Comparison of ENCODE assay signal across 13 mouse cellular contexts in the genomic region with DNA sequence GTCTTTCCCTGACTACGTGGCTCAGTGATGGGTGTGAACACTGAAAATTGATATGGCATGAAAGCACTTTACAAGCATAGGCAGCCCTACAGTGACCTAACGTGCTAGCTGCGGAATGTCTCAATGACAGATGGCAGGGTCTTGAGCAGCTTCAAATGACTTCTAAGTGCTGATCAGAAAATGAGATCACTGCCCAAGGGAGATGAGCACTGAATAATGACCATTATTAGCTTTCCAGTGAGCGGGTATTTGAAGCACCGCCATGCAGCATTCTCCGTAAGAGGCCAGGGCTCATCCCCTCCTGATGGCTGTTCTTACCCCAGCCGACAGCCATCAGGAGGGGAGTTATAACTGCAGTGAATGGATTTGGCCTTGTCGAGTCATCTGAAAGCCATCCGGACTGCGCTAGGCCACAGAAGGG.
DNase-seq lines count a peak whose midpoint lies in the region; ATAC-seq and TF ChIP-seq lines count a peak whose summit lies in the region.
"Had no signal": no experiment of that assay in that cellular context is flagged by ENCODE, and none has a peak within 500 bp of the region (broad histone marks: within the 10 kb centered on the region; RNA-seq: fewer than 3 reads in every experiment).

No protein-coding gene starts in this region.

- no peaks in the 10 kb centered on the region for H3K27me3 ChIP-seq in kidney, postnatal 0 days (ENCODE audit: insufficient read depth, low read length)
- H3K27me3 ChIP-seq in hindbrain, embryonic 11.5 days (ENCODE audit: control insufficient read depth, insufficient read depth, low read length): no peaks in the 10 kb centered on the region
- no peaks in the 10 kb centered on the region for H3K27me3 ChIP-seq in midbrain, embryonic 14.5 days (ENCODE audit: control insufficient read depth, insufficient read depth, low read length)
- H3K27me3 ChIP-seq: CH12.LX; kidney, embryonic 15.5 days had no signal

- 53% methylated on average over 10 of the region's 10 CpGs for WGBS in kidney, postnatal 0 days
- WGBS in hindbrain, embryonic 11.5 days: 52% methylated on average over 10 of the region's 10 CpGs
- 37% methylated on average over 10 of the region's 10 CpGs for WGBS in midbrain, embryonic 14.5 days

- no peak overlapping the region for H3K9ac ChIP-seq in kidney, postnatal 0 days (ENCODE audit: low read depth, low read length)
- H3K9ac ChIP-seq in hindbrain, embryonic 11.5 days (ENCODE audit: low read depth, low read length): no peak overlapping the region
- no peak overlapping the region for H3K9ac ChIP-seq in midbrain, embryonic 14.5 days (replicated peaks; ENCODE audit: low read length)
- H3K9ac ChIP-seq: kidney, embryonic 15.5 days; liver, embryonic 14.5 days had no signal

- intact Hi-C loops in gastrocnemius, adult 2 months (cut with DNase I): no loop called here

- no peak overlapping the region for H3K4me3 ChIP-seq in kidney, postnatal 0 days (replicated peaks; ENCODE audit: low read depth, low read length)
- no peak overlapping the region for H3K4me3 ChIP-seq in hindbrain, embryonic 11.5 days (ENCODE audit: low read depth, low read length)
- no peak overlapping the region for H3K4me3 ChIP-seq in midbrain, embryonic 14.5 days (replicated peaks; ENCODE audit: low read depth, low read length)
- no peak overlapping the region for H3K4me3 ChIP-seq in gastrocnemius, adult 2 months
- H3K4me3 ChIP-seq: kidney, embryonic 15.5 days had no signal

- no peak overlapping the region for H3K4me2 ChIP-seq in kidney, postnatal 0 days (ENCODE audit: low read length)
- H3K4me2 ChIP-seq in hindbrain, embryonic 11.5 days (replicated peaks; ENCODE audit: low read depth, low read length): no peak overlapping the region
- no peak overlapping the region for H3K4me2 ChIP-seq in midbrain, embryonic 14.5 days (ENCODE audit: low read length)
- H3K4me2 ChIP-seq: kidney, embryonic 15.5 days had no signal

- peak; percentile 12 for DNase-seq in kidney, postnatal 0 days (ENCODE audit: low spot score)
- no peak for DNase-seq in kidney, postnatal 10 days
- DNase-seq in hindbrain, embryonic 11.5 days (ENCODE audit: low spot score): peak; percentile 36
- DNase-seq in midbrain, embryonic 14.5 days: peak; percentile 29
- DNase-seq in gastrocnemius, adult 2 months: no peak
- no peak for DNase-seq in right cerebral cortex, postnatal 10 days (ENCODE audit: low spot score in 2 of 2)
- DNase-seq: cerebellum, postnatal 36 days; heart, adult 18-20 months; heart, postnatal 36 days had no signal

- no peaks in the 10 kb centered on the region for H3K9me3 ChIP-seq in kidney, postnatal 0 days (replicated peaks; ENCODE audit: low read length)
- no peaks in the 10 kb centered on the region for H3K9me3 ChIP-seq in hindbrain, embryonic 11.5 days (ENCODE audit: control insufficient read depth, low read length)
- H3K9me3 ChIP-seq in midbrain, embryonic 14.5 days (ENCODE audit: control insufficient read depth, low read length): no peaks in the 10 kb centered on the region
- H3K9me3 ChIP-seq: kidney, embryonic 15.5 days had no signal

- H3K36me3 ChIP-seq in kidney, postnatal 0 days (ENCODE audit: insufficient read depth, low read length): no peaks in the 10 kb centered on the region
- H3K36me3 ChIP-seq in hindbrain, embryonic 11.5 days (ENCODE audit: control insufficient read depth, insufficient read depth, low read length): no peaks in the 10 kb centered on the region
- H3K36me3 ChIP-seq in midbrain, embryonic 14.5 days (ENCODE audit: control insufficient read depth, insufficient read depth, low read length): no peaks in the 10 kb centered on the region; the same call in 1 of the 2 replicates
- H3K36me3 ChIP-seq: kidney, embryonic 15.5 days had no signal

- H3K4me1 ChIP-seq in kidney, postnatal 0 days (replicated peaks; ENCODE audit: insufficient read depth, low read length): no peaks in the 10 kb centered on the region
- H3K4me1 ChIP-seq in hindbrain, embryonic 11.5 days (replicated peaks; ENCODE audit: control insufficient read depth, insufficient read depth, low read length): no peaks in the 10 kb centered on the region
- 0 out of 2 replicates have a peak, but pooled peaks cover 3% of the 10 kb centered on the region for H3K4me1 ChIP-seq in midbrain, embryonic 14.5 days (ENCODE audit: control insufficient read depth, insufficient read depth, low read length)

- no peak for TF ChIP-seq CTCF in kidney, postnatal 0 days (IDR thresholded peaks at IDR 0.05; ENCODE audit: low read depth)
- no peak for TF ChIP-seq CTCF in gastrocnemius, adult 2 months (IDR thresholded peaks at IDR 0.05)

- no peak for ATAC-seq in kidney, postnatal 0 days (replicated peaks; ENCODE audit: low FRiP score, low read depth)
- peak; percentile 75 for ATAC-seq in hindbrain, embryonic 11.5 days (ENCODE audit: low FRiP score)
- no peak; the same call in 1 of the 2 replicates for ATAC-seq in midbrain, embryonic 14.5 days (ENCODE audit: low FRiP score, low TSS enrichment)
- ATAC-seq in megakaryocyte, adult 5-6 weeks (ENCODE audit: poor library complexity, severe bottlenecking): no peak

- no peak overlapping the region for H3K27ac ChIP-seq in kidney, postnatal 0 days
- H3K27ac ChIP-seq in hindbrain, embryonic 11.5 days (ENCODE audit: low read depth, low read length): peak overlapping the region; percentile 24; the same call in 1 of the 2 replicates
- H3K27ac ChIP-seq in midbrain, embryonic 14.5 days (replicated peaks; ENCODE audit: low read depth, low read length): 0 out of 2 replicates have a peak overlapping the region, but pooled peaks have one; percentile 14
- H3K27ac ChIP-seq in gastrocnemius, adult 2 months: no peak overlapping the region
- H3K27ac ChIP-seq: kidney, embryonic 15.5 days; liver, embryonic 14.5 days had no signal

Comparison
In these comparisons a context has a peak if more than half of its experiments do, and no peak if none do; other contexts are left out.
1. DNase-seq: peak in kidney, postnatal 0 days (single experiment), hindbrain, embryonic 11.5 days (single experiment) and midbrain, embryonic 14.5 days (single experiment); none in kidney, postnatal 10 days (single experiment), gastrocnemius, adult 2 months (single experiment) and right cerebral cortex, postnatal 10 days (0 of 2).
2. H3K27ac ChIP-seq: peak in hindbrain, embryonic 11.5 days (single experiment) and midbrain, embryonic 14.5 days (single experiment); none in kidney, postnatal 0 days (single experiment) and gastrocnemius, adult 2 months (single experiment).